9 mouse cellular contexts compared by ENCODE assay signal in the genomic region with DNA sequence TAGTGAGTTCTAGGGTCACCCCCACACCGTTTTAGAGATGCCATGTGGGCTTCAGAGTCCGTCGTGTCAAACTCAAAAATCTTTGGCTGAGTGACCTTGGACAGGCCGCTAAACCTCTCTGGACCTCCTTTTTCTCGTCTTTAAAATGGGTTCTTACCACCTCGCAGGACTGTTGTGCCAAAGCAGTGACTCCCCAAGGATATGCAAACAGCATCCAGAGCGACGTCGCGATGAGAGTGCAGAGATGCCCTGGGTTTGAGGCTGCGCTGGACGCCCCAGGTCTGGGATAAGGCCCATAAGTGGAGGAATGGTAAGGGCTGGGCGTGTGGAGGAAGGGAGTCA. TPM values are rescaled to one million over a fixed set of nuclear protein-coding genes. Genes with fewer than 3 reads are reported as not detected.
DNase-seq lines count a peak whose midpoint lies in the region; ATAC-seq and TF ChIP-seq lines count a peak whose summit lies in the region.
"Had no signal": no experiment of that assay in that cellular context is flagged by ENCODE, and none has a peak within 500 bp of the region (broad histone marks: within the 10 kb centered on the region; RNA-seq: fewer than 3 reads in every experiment).

No protein-coding gene starts in this region.

- ATAC-seq in megakaryocyte, adult 5-6 weeks (ENCODE audit: poor library complexity, severe bottlenecking) = no peak
- no peak for ATAC-seq in limb, embryonic 13.5 days (ENCODE audit: low FRiP score, low read depth)
- no peak for ATAC-seq in stomach, embryonic 16.5 days (ENCODE audit: insufficient read depth, low FRiP score)

- H3K9ac ChIP-seq in limb, embryonic 13.5 days = peak overlapping the region; percentile 69
- no peak overlapping the region for H3K9ac ChIP-seq in stomach, embryonic 16.5 days (ENCODE audit: low read length)

- TF ChIP-seq CTCF in cerebellum, adult 2 months (IDR thresholded peaks at IDR 0.05; ENCODE audit: borderline replicate concordance, insufficient read depth, low read depth, low read length) = no peak

- DNase-seq in cerebellum, adult 2 months = no peak
- DNase-seq in cerebellum, adult 9-11 months = no peak
- DNase-seq in thymus, postnatal 10 days (ENCODE audit: low spot score in 2 of 2) = no peak
- DNase-seq in left cerebral cortex, adult 8-10 months (ENCODE audit: low spot score in 2 of 2) = no peak

- peak overlapping the region; percentile 52 for H3K4me3 ChIP-seq in cerebellum, adult 2 months (replicated peaks; ENCODE audit: insufficient read depth, low read depth, low read length)
- H3K4me3 ChIP-seq in megakaryocyte, embryonic 14.5 days (replicated peaks) = peak overlapping the region; percentile 72
- H3K4me3 ChIP-seq in limb, embryonic 13.5 days = peak overlapping the region; percentile 54
- peak overlapping the region; percentile 33 for H3K4me3 ChIP-seq in stomach, embryonic 16.5 days (replicated peaks; ENCODE audit: low read length)

- H3K36me3 ChIP-seq in megakaryocyte, embryonic 14.5 days (replicated peaks; ENCODE audit: low read length) = no peaks in the 10 kb centered on the region
- H3K36me3 ChIP-seq in limb, embryonic 13.5 days = peaks cover under 1% of the 10 kb centered on the region
- H3K36me3 ChIP-seq in stomach, embryonic 16.5 days (ENCODE audit: control insufficient read depth, insufficient read depth, low read length) = no peaks in the 10 kb centered on the region

- peaks cover 18% of the 10 kb centered on the region; the same call in 1 of the 2 replicates for H3K9me3 ChIP-seq in megakaryocyte, embryonic 14.5 days
- H3K9me3 ChIP-seq in limb, embryonic 13.5 days = no peaks in the 10 kb centered on the region
- H3K9me3 ChIP-seq in stomach, embryonic 16.5 days (replicated peaks; ENCODE audit: control insufficient read depth, low read length) = no peaks in the 10 kb centered on the region

- H3K4me1 ChIP-seq in cerebellum, adult 2 months (ENCODE audit: control insufficient read depth, insufficient read depth, low read length) = 0 out of 2 replicates have a peak, but pooled peaks cover 4% of the 10 kb centered on the region
- peaks cover 26% of the 10 kb centered on the region for H3K4me1 ChIP-seq in megakaryocyte, embryonic 14.5 days
- peaks cover 38% of the 10 kb centered on the region for H3K4me1 ChIP-seq in limb, embryonic 13.5 days
- peaks cover 9% of the 10 kb centered on the region for H3K4me1 ChIP-seq in stomach, embryonic 16.5 days (ENCODE audit: control insufficient read depth, insufficient read depth, low read length)

- no peak overlapping the region for H3K27ac ChIP-seq in cerebellum, adult 2 months (ENCODE audit: insufficient read depth, low read length)
- H3K27ac ChIP-seq in limb, embryonic 13.5 days = no peak overlapping the region
- no peak overlapping the region for H3K27ac ChIP-seq in stomach, embryonic 16.5 days (ENCODE audit: low read length)
- H3K27ac ChIP-seq: macrophage had no signal

- TF ChIP-seq POLR2A in cerebellum, adult 2 months (IDR thresholded peaks at IDR 0.05; ENCODE audit: borderline replicate concordance, insufficient read depth, low read length) = no peak

- H3K27me3 ChIP-seq in cerebellum, adult 2 months (ENCODE audit: control insufficient read depth, insufficient read depth, low read length) = 0 out of 2 replicates have a peak, but pooled peaks cover 2% of the 10 kb centered on the region
- H3K27me3 ChIP-seq in megakaryocyte, embryonic 14.5 days (replicated peaks) = peaks cover 95% of the 10 kb centered on the region
- peaks cover 82% of the 10 kb centered on the region for H3K27me3 ChIP-seq in limb, embryonic 13.5 days
- H3K27me3 ChIP-seq in stomach, embryonic 16.5 days (ENCODE audit: control insufficient read depth, insufficient read depth, low read length) = peaks cover 52% of the 10 kb centered on the region

- 3% methylated on average over 13 of the region's 13 CpGs for WGBS in cerebellum, adult 2 months
- WGBS in limb, embryonic 13.5 days = 2% methylated on average over 13 of the region's 13 CpGs
- WGBS in stomach, embryonic 16.5 days = 5% methylated on average over 13 of the region's 13 CpGs

- H3K4me2 ChIP-seq in limb, embryonic 13.5 days (replicated peaks) = peak overlapping the region; percentile 86
- peak overlapping the region; percentile 48; the same call in 1 of the 2 replicates for H3K4me2 ChIP-seq in stomach, embryonic 16.5 days (ENCODE audit: low read depth, low read length)

RNA-seq across cellular contexts. Expression of gene Cryba4, which starts 24.4 kb away (rescaled TPM):
- polyA plus RNA-seq in cerebellum, adult 2 months (2012; rRNA removed) = 0.51 and 0.52 TPM in 2 replicates
- 9.4 and 17.2 TPM in 2 replicates for polyA plus RNA-seq in megakaryocyte, embryonic 14.5 days (2012; ENCODE audit: insufficient read depth, low replicate concordance)
- 5.2 and 8.4 TPM in 2 replicates for total RNA-seq in megakaryocyte, adult 5-6 weeks (2015)
- total RNA-seq in megakaryocyte, adult 5-6 weeks (2017) = 3.3 and 3.7 TPM in 2 replicates
- polyA plus RNA-seq in limb, embryonic 13.5 days (2015; fragmentation: Nextera tagmentation; extraction: Ambion mirVana) = 0.98 and 1.1 TPM in 2 replicates
- 1.6 and 1.9 TPM in 2 replicates for polyA plus RNA-seq in stomach, embryonic 16.5 days (2015; fragmentation: Nextera tagmentation; extraction: Ambion mirVana)
- total RNA-seq in left cerebral cortex, adult 8-10 months (2022) = 1 to 10 TPM in 1 of 4 experiments, under 1 TPM in 3; 0.51 to 1.5 (median 0.82) TPM

RNA-seq across cellular contexts. Expression of gene Crybb1, which starts 27.7 kb away (rescaled TPM):
- 1.3 and 1.9 TPM in 2 replicates for polyA plus RNA-seq in cerebellum, adult 2 months (2012; rRNA removed)
- 0.25 and 3.6 TPM in 2 replicates for polyA plus RNA-seq in megakaryocyte, embryonic 14.5 days (2012; ENCODE audit: insufficient read depth, low replicate concordance)
- total RNA-seq in megakaryocyte, adult 5-6 weeks (2015) = 2.4 and 4.2 TPM in 2 replicates
- total RNA-seq in megakaryocyte, adult 5-6 weeks (2017) = 1.2 and 2.3 TPM in 2 replicates
- polyA plus RNA-seq in limb, embryonic 13.5 days (2015; fragmentation: Nextera tagmentation; extraction: Ambion mirVana) = 0.96 and 1.5 TPM in 2 replicates
- polyA plus RNA-seq in stomach, embryonic 16.5 days (2015; fragmentation: Nextera tagmentation; extraction: Ambion mirVana) = 4.0 and 4.1 TPM in 2 replicates
- 1 to 10 TPM; 4.3 to 8.2 (median 5.4) TPM for total RNA-seq in left cerebral cortex, adult 8-10 months (2022)
- polyA plus RNA-seq: macrophage had no signal

RNA-seq across cellular contexts. Expression of gene Tpst2, which starts 48.6 kb away (rescaled TPM):
- polyA plus RNA-seq in cerebellum, adult 2 months (2012; rRNA removed) = 30.3 and 35.2 TPM in 2 replicates
- 299 and 479 TPM in 2 replicates for polyA plus RNA-seq in megakaryocyte, embryonic 14.5 days (2012; ENCODE audit: insufficient read depth, low replicate concordance)
- 52.1 and 57.5 TPM in 2 replicates for total RNA-seq in megakaryocyte, adult 5-6 weeks (2015)
- total RNA-seq in megakaryocyte, adult 5-6 weeks (2017) = 69.2 and 77.0 TPM in 2 replicates
- 42.3 and 42.5 TPM in 2 replicates for polyA plus RNA-seq in limb, embryonic 13.5 days (2015; fragmentation: Nextera tagmentation; extraction: Ambion mirVana)
- 40.0 and 43.0 TPM in 2 replicates for polyA plus RNA-seq in stomach, embryonic 16.5 days (2015; fragmentation: Nextera tagmentation; extraction: Ambion mirVana)
- total RNA-seq in left cerebral cortex, adult 8-10 months (2022) = 10 to 100 TPM; 33.8 to 43.3 (median 38.6) TPM
